ENCODE assay signal across 10 mouse cellular contexts in the genomic region with DNA sequence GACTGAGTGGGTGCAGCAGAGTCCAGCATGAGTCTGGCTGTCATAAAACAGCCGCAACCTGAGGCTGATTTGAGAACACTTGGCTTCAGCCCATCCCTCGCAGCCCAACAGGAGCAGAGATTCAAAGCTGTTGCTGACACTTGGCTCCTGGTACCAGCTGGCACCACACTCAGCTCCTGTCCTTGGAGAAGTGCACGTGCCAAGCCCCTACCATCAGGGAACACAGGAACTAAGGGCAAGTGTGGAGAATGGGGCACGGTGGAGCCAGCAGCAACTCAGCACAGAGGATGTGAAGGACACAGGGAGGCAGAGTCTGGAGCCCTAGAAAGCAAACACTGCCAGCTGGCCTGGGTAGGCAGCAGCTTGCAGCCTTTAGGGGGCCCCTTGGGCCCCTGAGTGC. TPM values are rescaled to one million over a fixed set of nuclear protein-coding genes. Genes with fewer than 3 reads are reported as not detected.
DNase-seq lines count a peak whose midpoint lies in the region; ATAC-seq and TF ChIP-seq lines count a peak whose summit lies in the region.
"Had no signal": no experiment of that assay in that cellular context is flagged by ENCODE, and none has a peak within 500 bp of the region (broad histone marks: within the 10 kb centered on the region; RNA-seq: fewer than 3 reads in every experiment).

No protein-coding gene starts in this region.

- 0 out of 2 replicates have a peak overlapping the region, but pooled peaks have one; percentile 30 for H3K27ac ChIP-seq in hindbrain, embryonic 13.5 days
- no peak overlapping the region for H3K27ac ChIP-seq in hindbrain, embryonic 12.5 days
- H3K27ac ChIP-seq in cerebellum, adult 2 months (ENCODE audit: insufficient read depth, low read length) = no peak overlapping the region
- no peak overlapping the region for H3K27ac ChIP-seq in heart, embryonic 14.5 days (replicated peaks in 1 of 2; ENCODE audit: control insufficient read depth in 1 of 2, insufficient read depth in 1 of 2, low read depth in 2 of 2, low read length in 2 of 2)
- no peak overlapping the region for H3K27ac ChIP-seq in thymus, adult 2 months (ENCODE audit: control insufficient read depth, insufficient read depth, low read length)
- H3K27ac ChIP-seq in kidney, embryonic 16.5 days (ENCODE audit: low read length) = no peak overlapping the region

- peaks cover 22% of the 10 kb centered on the region for H3K4me1 ChIP-seq in hindbrain, embryonic 13.5 days (replicated peaks)
- peaks cover 12% of the 10 kb centered on the region for H3K4me1 ChIP-seq in hindbrain, embryonic 12.5 days
- H3K4me1 ChIP-seq in cerebellum, adult 2 months (ENCODE audit: control insufficient read depth, insufficient read depth, low read length) = peaks cover 14% of the 10 kb centered on the region
- H3K4me1 ChIP-seq in heart, embryonic 14.5 days (ENCODE audit: control insufficient read depth in 2 of 2, insufficient read depth in 2 of 2, low read length in 2 of 2) = peaks cover 11 to 17% of the 10 kb centered on the region in 2 experiments; a peak in 3 of 4 replicates
- H3K4me1 ChIP-seq in thymus, adult 2 months (replicated peaks; ENCODE audit: control insufficient read depth, insufficient read depth, low read length) = no peaks in the 10 kb centered on the region
- H3K4me1 ChIP-seq in kidney, embryonic 16.5 days (ENCODE audit: insufficient read depth, low read length) = no peaks in the 10 kb centered on the region

- no peaks in the 10 kb centered on the region for H3K9me3 ChIP-seq in hindbrain, embryonic 13.5 days
- H3K9me3 ChIP-seq in hindbrain, embryonic 12.5 days (replicated peaks) = no peaks in the 10 kb centered on the region
- no peaks in the 10 kb centered on the region for H3K9me3 ChIP-seq in heart, embryonic 14.5 days (ENCODE audit: control insufficient read depth, low read length)
- no peaks in the 10 kb centered on the region for H3K9me3 ChIP-seq in kidney, embryonic 16.5 days (ENCODE audit: low read length)

- no peak overlapping the region for H3K9ac ChIP-seq in hindbrain, embryonic 13.5 days
- H3K9ac ChIP-seq in hindbrain, embryonic 12.5 days = no peak overlapping the region
- no peak overlapping the region for H3K9ac ChIP-seq in heart, embryonic 14.5 days (ENCODE audit: low read length)
- H3K9ac ChIP-seq in kidney, embryonic 16.5 days (replicated peaks; ENCODE audit: low read length) = no peak overlapping the region

- no peaks in the 10 kb centered on the region for H3K36me3 ChIP-seq in hindbrain, embryonic 13.5 days
- H3K36me3 ChIP-seq in hindbrain, embryonic 12.5 days = no peaks in the 10 kb centered on the region
- H3K36me3 ChIP-seq in heart, embryonic 14.5 days (ENCODE audit: control insufficient read depth, insufficient read depth, low read length) = no peaks in the 10 kb centered on the region
- H3K36me3 ChIP-seq in thymus, adult 2 months (ENCODE audit: control insufficient read depth, insufficient read depth, low read length) = no peaks in the 10 kb centered on the region
- H3K36me3 ChIP-seq in kidney, embryonic 16.5 days (ENCODE audit: insufficient read depth, low read length) = no peaks in the 10 kb centered on the region

- TF ChIP-seq CTCF in cerebellum, adult 2 months (IDR thresholded peaks at IDR 0.05; ENCODE audit: borderline replicate concordance, insufficient read depth, low read depth, low read length) = no peak
- no peak for TF ChIP-seq CTCF in thymus, adult 2 months (IDR thresholded peaks at IDR 0.05; ENCODE audit: borderline replicate concordance, control insufficient read depth, extremely low read depth, insufficient read depth, low read length, poor library complexity)

- WGBS in hindbrain, embryonic 13.5 days = 24% methylated on average over 4 of the region's 4 CpGs
- WGBS in hindbrain, embryonic 12.5 days = 23% methylated on average over 4 of the region's 4 CpGs
- WGBS in cerebellum, adult 2 months = 2% methylated on average over 4 of the region's 4 CpGs
- WGBS in heart, embryonic 14.5 days = 21% methylated on average over 4 of the region's 4 CpGs
- WGBS in thymus, adult 2 months = 42% methylated on average over 4 of the region's 4 CpGs
- 15% methylated on average over 4 of the region's 4 CpGs for WGBS in kidney, embryonic 16.5 days

- TF ChIP-seq POLR2A in cerebellum, adult 2 months (IDR thresholded peaks at IDR 0.05; ENCODE audit: borderline replicate concordance, insufficient read depth, low read length) = no peak
- no peak for TF ChIP-seq POLR2A in thymus, adult 2 months (IDR thresholded peaks at IDR 0.05; ENCODE audit: control insufficient read depth, extremely low read depth, insufficient read depth, low read length, poor library complexity)

- no peak overlapping the region for H3K4me2 ChIP-seq in hindbrain, embryonic 13.5 days
- H3K4me2 ChIP-seq in hindbrain, embryonic 12.5 days (replicated peaks) = no peak overlapping the region
- H3K4me2 ChIP-seq in heart, embryonic 14.5 days (ENCODE audit: low read length) = no peak overlapping the region
- no peak overlapping the region for H3K4me2 ChIP-seq in kidney, embryonic 16.5 days (replicated peaks; ENCODE audit: low read depth, low read length)

- H3K27me3 ChIP-seq in hindbrain, embryonic 13.5 days = no peaks in the 10 kb centered on the region
- no peaks in the 10 kb centered on the region for H3K27me3 ChIP-seq in hindbrain, embryonic 12.5 days
- H3K27me3 ChIP-seq in cerebellum, adult 2 months (ENCODE audit: control insufficient read depth, insufficient read depth, low read length) = no peaks in the 10 kb centered on the region
- no peaks in the 10 kb centered on the region for H3K27me3 ChIP-seq in heart, embryonic 14.5 days (ENCODE audit: control insufficient read depth, insufficient read depth, low read length)
- no peaks in the 10 kb centered on the region for H3K27me3 ChIP-seq in thymus, adult 2 months (ENCODE audit: control insufficient read depth, insufficient read depth, low read length)
- no peaks in the 10 kb centered on the region for H3K27me3 ChIP-seq in kidney, embryonic 16.5 days (ENCODE audit: insufficient read depth, low read length)

- no peak overlapping the region for H3K4me3 ChIP-seq in hindbrain, embryonic 13.5 days
- no peak overlapping the region for H3K4me3 ChIP-seq in hindbrain, embryonic 12.5 days
- H3K4me3 ChIP-seq in cerebellum, adult 2 months (replicated peaks; ENCODE audit: insufficient read depth, low read depth, low read length) = no peak overlapping the region
- no peak overlapping the region for H3K4me3 ChIP-seq in heart, embryonic 14.5 days (ENCODE audit: control insufficient read depth in 1 of 2, insufficient read depth in 1 of 2, low read depth in 1 of 2, low read length in 2 of 2)
- H3K4me3 ChIP-seq in thymus, adult 2 months (ENCODE audit: control insufficient read depth, insufficient read depth, low read length) = no peak overlapping the region
- no peak overlapping the region for H3K4me3 ChIP-seq in kidney, embryonic 16.5 days (ENCODE audit: low read length)

- DNase-seq in ZHBTc4 (ENCODE audit: low read depth, low spot score) = peak; percentile 37
- DNase-seq in cerebellum, adult 2 months = peak; percentile 71 to 82
- no peak for DNase-seq in thymus, adult 2 months
- DNase-seq: kidney, adult 9 months had no signal

- ATAC-seq in hindbrain, embryonic 13.5 days (ENCODE audit: low FRiP score) = 0 out of 2 replicates have a peak, but pooled peaks have one; percentile 47
- ATAC-seq in hindbrain, embryonic 12.5 days (ENCODE audit: low FRiP score) = no peak
- ATAC-seq in heart, embryonic 14.5 days (ENCODE audit: insufficient number of reproducible peaks, insufficient read depth, low FRiP score, low read depth) = 0 out of 2 replicates have a peak, but pooled peaks have one; percentile 29
- ATAC-seq in activated CD4-positive, CD25-positive, alpha-beta regulatory T cell, adult 4 months = no peak
- ATAC-seq in kidney, embryonic 16.5 days (ENCODE audit: low FRiP score, low TSS enrichment) = no peak

RNA-seq across cellular contexts. Expression of gene Allc, which starts 19.9 kb away (rescaled TPM):
- polyA plus RNA-seq in hindbrain, embryonic 13.5 days (2015; fragmentation: Nextera tagmentation; extraction: Ambion mirVana) = 0.27 TPM in 1 of 2 replicates, not detected in the other
- not detected in 2 replicates for polyA plus RNA-seq in hindbrain, embryonic 12.5 days (2016; fragmentation: Nextera tagmentation; extraction: Ambion mirVana)
- not detected in 2 replicates for polyA plus RNA-seq in cerebellum, adult 2 months (2012; rRNA removed)
- not detected in 2 replicates for polyA plus RNA-seq in heart, embryonic 14.5 days (2014; fragmentation: Nextera tagmentation; extraction: Ambion mirVana)
- 0.09 TPM in 1 of 2 replicates, not detected in the other for polyA plus RNA-seq in thymus, adult 2 months (2012; rRNA removed)
- not detected for polyA plus RNA-seq in activated CD4-positive, CD25-positive, alpha-beta regulatory T cell, adult 4 months (2017; shearing (Covaris generic))
- not detected in 2 replicates for polyA plus RNA-seq in kidney, embryonic 16.5 days (2015; fragmentation: Nextera tagmentation; extraction: Ambion mirVana)
- polyA plus RNA-seq: limb, embryonic 14.5 days had no signal

RNA-seq across cellular contexts. Expression of gene Colec11, which starts 20.9 kb away (rescaled TPM):
- 1.1 and 1.5 TPM in 2 replicates for polyA plus RNA-seq in hindbrain, embryonic 13.5 days (2015; fragmentation: Nextera tagmentation; extraction: Ambion mirVana)
- polyA plus RNA-seq in hindbrain, embryonic 12.5 days (2016; fragmentation: Nextera tagmentation; extraction: Ambion mirVana) = 0.35 and 0.60 TPM in 2 replicates
- 0.79 and 1.0 TPM in 2 replicates for polyA plus RNA-seq in cerebellum, adult 2 months (2012; rRNA removed)
- polyA plus RNA-seq in heart, embryonic 14.5 days (2014; fragmentation: Nextera tagmentation; extraction: Ambion mirVana) = 14.4 and 17.4 TPM in 2 replicates
- 0.56 and 1.8 TPM in 2 replicates for polyA plus RNA-seq in thymus, adult 2 months (2012; rRNA removed)
- under 1 TPM in 1 of 2 experiments, not detected in 1; 0.34 TPM for polyA plus RNA-seq in activated CD4-positive, CD25-positive, alpha-beta regulatory T cell, adult 4 months (2017; shearing (Covaris generic))
- polyA plus RNA-seq in kidney, embryonic 16.5 days (2015; fragmentation: Nextera tagmentation; extraction: Ambion mirVana) = 3.1 and 4.4 TPM in 2 replicates

RNA-seq across cellular contexts. Expression of gene Rps7, which starts 33.5 kb away (rescaled TPM):
- polyA plus RNA-seq in hindbrain, embryonic 13.5 days (2015; fragmentation: Nextera tagmentation; extraction: Ambion mirVana) = 522 and 548 TPM in 2 replicates
- polyA plus RNA-seq in hindbrain, embryonic 12.5 days (2016; fragmentation: Nextera tagmentation; extraction: Ambion mirVana) = 614 and 629 TPM in 2 replicates
- 299 and 310 TPM in 2 replicates for polyA plus RNA-seq in cerebellum, adult 2 months (2012; rRNA removed)
- 553 and 621 TPM in 2 replicates for polyA plus RNA-seq in heart, embryonic 14.5 days (2014; fragmentation: Nextera tagmentation; extraction: Ambion mirVana)
- 351 and 388 TPM in 2 replicates for polyA plus RNA-seq in thymus, adult 2 months (2012; rRNA removed)
- 1,000 to 10,000 TPM; 1,659 to 2,490 TPM for polyA plus RNA-seq in activated CD4-positive, CD25-positive, alpha-beta regulatory T cell, adult 4 months (2017; shearing (Covaris generic))
- 499 and 566 TPM in 2 replicates for polyA plus RNA-seq in kidney, embryonic 16.5 days (2015; fragmentation: Nextera tagmentation; extraction: Ambion mirVana)

RNA-seq across cellular contexts. Expression of gene Rnaseh1, which starts 47.1 kb away (rescaled TPM):
- 22.5 and 27.1 TPM in 2 replicates for polyA plus RNA-seq in hindbrain, embryonic 13.5 days (2015; fragmentation: Nextera tagmentation; extraction: Ambion mirVana)
- 26.7 and 31.5 TPM in 2 replicates for polyA plus RNA-seq in hindbrain, embryonic 12.5 days (2016; fragmentation: Nextera tagmentation; extraction: Ambion mirVana)
- polyA plus RNA-seq in cerebellum, adult 2 months (2012; rRNA removed) = 17.5 and 19.6 TPM in 2 replicates
- 15.2 and 16.0 TPM in 2 replicates for polyA plus RNA-seq in heart, embryonic 14.5 days (2014; fragmentation: Nextera tagmentation; extraction: Ambion mirVana)
- polyA plus RNA-seq in thymus, adult 2 months (2012; rRNA removed) = 14.9 and 16.1 TPM in 2 replicates
- 10 to 100 TPM; 28.9 to 29.2 TPM for polyA plus RNA-seq in activated CD4-positive, CD25-positive, alpha-beta regulatory T cell, adult 4 months (2017; shearing (Covaris generic))
- 34.7 and 39.3 TPM in 2 replicates for polyA plus RNA-seq in kidney, embryonic 16.5 days (2015; fragmentation: Nextera tagmentation; extraction: Ambion mirVana)

RNA-seq across cellular contexts. Expression of gene Dcdc2c, which starts 50.1 kb away (rescaled TPM):
- polyA plus RNA-seq in hindbrain, embryonic 13.5 days (2015; fragmentation: Nextera tagmentation; extraction: Ambion mirVana) = 0.30 TPM in 1 of 2 replicates, not detected in the other
- 0.14 TPM in 1 of 2 replicates, not detected in the other for polyA plus RNA-seq in hindbrain, embryonic 12.5 days (2016; fragmentation: Nextera tagmentation; extraction: Ambion mirVana)
- not detected in 2 replicates for polyA plus RNA-seq in cerebellum, adult 2 months (2012; rRNA removed)
- 0.13 TPM in 1 of 2 replicates, not detected in the other for polyA plus RNA-seq in heart, embryonic 14.5 days (2014; fragmentation: Nextera tagmentation; extraction: Ambion mirVana)
- polyA plus RNA-seq in thymus, adult 2 months (2012; rRNA removed) = not detected in 2 replicates
- polyA plus RNA-seq in activated CD4-positive, CD25-positive, alpha-beta regulatory T cell, adult 4 months (2017; shearing (Covaris generic)) = not detected
- polyA plus RNA-seq in kidney, embryonic 16.5 days (2015; fragmentation: Nextera tagmentation; extraction: Ambion mirVana) = 0.10 TPM in 1 of 2 replicates, not detected in the other

Comparison
In these comparisons a context has a peak if more than half of its experiments do, and no peak if none do; other contexts are left out.
1. ATAC-seq: peak in hindbrain, embryonic 13.5 days (single experiment) and heart, embryonic 14.5 days (single experiment); none in hindbrain, embryonic 12.5 days (single experiment), activated CD4-positive, CD25-positive, alpha-beta regulatory T cell, adult 4 months (single experiment) and kidney, embryonic 16.5 days (single experiment).